Mouse (Mus musculus) bone marrow macrophage, adult 2 months (primary cell): Measurements from ENCODE around the gene Gnptab. TPM values are rescaled to one million over a fixed set of nuclear protein-coding genes. Genes with fewer than 3 reads are reported as not detected.

ENCODE experiments used
- H3K27ac ChIP-seq: 2 replicates; pipeline ENCODE4 v1.5.1; 2012; ENCODE audit warnings: low read depth, low read length; ENCODE audit not compliant: insufficient read depth
- H3K4me1 ChIP-seq: 2 replicates; pipeline ENCODE4 v1.6.1; 2012; ENCODE audit warnings: low read length; ENCODE audit not compliant: control insufficient read depth, insufficient read depth
- H3K4me3 ChIP-seq: 2 replicates; pipeline ENCODE4 v1.5.1; 2012; ENCODE audit warnings: mild to moderate bottlenecking, low read length, moderate library complexity; ENCODE audit not compliant: insufficient read depth
- CTCF ChIP-seq: IDR thresholded peaks from 2 replicates; pipeline ENCODE4 v1.5.1; 2012; ENCODE audit warnings: low read depth, mild to moderate bottlenecking, low read length, moderate library complexity
- POLR2A ChIP-seq: IDR thresholded peaks from 2 replicates; pipeline ENCODE4 v1.6.1; 2012; ENCODE audit warnings: mild to moderate bottlenecking, low read depth, low read length, borderline replicate concordance
- polyA plus RNA-seq: library from polyadenylated mRNA; stranded (reverse); fragments of >200 nt; gene quantifications from 2 replicates; pipeline ENCODE4 v1.2.4, GENCODE M21; 2012; ENCODE audit not compliant: missing spikeins, insufficient read depth, insufficient read length

Gnptab gene
- polyA plus RNA-seq, 1 experiment: 26.8 TPM

- Histone ChIP-seq H3K27ac (no peak overlapping the region), H3K4me1 (peaks cover 17% of the 10 kb centered on the region), H3K4me3 (no peak overlapping the region)
- TF ChIP-seq POLR2A (no peak), CTCF (no peak)
Measured at GRCm38 (mm10) chr10:88374984-88375383, 3.9 kb upstream of the Gnptab start.

GRCm38 (mm10) chr10:88376770-88377169 is 2.2 kb upstream of the Gnptab start:
- H3K4me3 ChIP-seq: no peak overlapping the region
- TF ChIP-seq POLR2A: no peak
- TF ChIP-seq CTCF: peak; percentile 45

GRCm38 (mm10) chr10:88377666-88378065 is 1.3 kb upstream of the Gnptab start:
- Histone ChIP-seq H3K4me3 (no peak overlapping the region), H3K4me1 (peaks cover 29% of the 10 kb centered on the region), H3K27ac (no peak overlapping the region)
- no peak for TF ChIP-seq CTCF
- no peak for TF ChIP-seq POLR2A

More at GRCm38 (mm10) chr10:88376770-88377169, 2.2 kb upstream of the Gnptab start:
- Histone ChIP-seq H3K27ac (no peak overlapping the region), H3K4me1 (peaks cover 23% of the 10 kb centered on the region)

- Histone ChIP-seq H3K27ac (peak overlapping the region; percentile 50), H3K4me1 (peaks cover 40% of the 10 kb centered on the region), H3K4me3 (peak overlapping the region; percentile 73)
- TF ChIP-seq CTCF (no peak), POLR2A (no peak)
Measured at GRCm38 (mm10) chr10:88380002-88380401, 1.1 kb downstream of the Gnptab start.

GRCm38 (mm10) chr10:88380430-88381060 is 1.6 kb downstream of the Gnptab start:
- Histone ChIP-seq H3K27ac (peak overlapping the region; percentile 50; the same call in 1 of the 2 replicates), H3K4me1 (peaks cover 44% of the 10 kb centered on the region), H3K4me3 (peak overlapping the region; percentile 73)
- TF ChIP-seq CTCF (no peak), POLR2A (no peak)

- H3K4me3 ChIP-seq: peak overlapping the region; percentile 73
- TF ChIP-seq POLR2A: no peak
- TF ChIP-seq CTCF: no peak
- peaks cover 51% of the 10 kb centered on the region for H3K4me1 ChIP-seq
- no peak overlapping the region for H3K27ac ChIP-seq
Measured at GRCm38 (mm10) chr10:88381286-88381685, 2.4 kb downstream of the Gnptab start.

- TF ChIP-seq POLR2A (no peak), CTCF (no peak)
- H3K4me1 ChIP-seq: peaks cover 50% of the 10 kb centered on the region
- no peak overlapping the region for H3K4me3 ChIP-seq
- H3K27ac ChIP-seq: no peak overlapping the region
Measured at GRCm38 (mm10) chr10:88382009-88382408, 3.1 kb downstream of the Gnptab start.

- Histone ChIP-seq H3K27ac (no peak overlapping the region), H3K4me1 (peaks cover 50% of the 10 kb centered on the region), H3K4me3 (no peak overlapping the region)
- TF ChIP-seq CTCF (no peak), POLR2A (no peak)
Measured at GRCm38 (mm10) chr10:88383479-88383878, 4.5 kb downstream of the Gnptab start.

GRCm38 (mm10) chr10:88384081-88384480 is 5.1 kb downstream of the Gnptab start:
- no peak overlapping the region for H3K4me3 ChIP-seq
- no peak overlapping the region for H3K27ac ChIP-seq
- TF ChIP-seq CTCF (no peak), POLR2A (no peak)
- H3K4me1 ChIP-seq: peaks cover 56% of the 10 kb centered on the region

- Histone ChIP-seq H3K27ac (no peak overlapping the region), H3K4me1 (peaks cover 68% of the 10 kb centered on the region), H3K4me3 (no peak overlapping the region)
- TF ChIP-seq CTCF (no peak), POLR2A (no peak)
Measured at GRCm38 (mm10) chr10:88385290-88385689, 6.4 kb downstream of the Gnptab start.

- TF ChIP-seq POLR2A: no peak
- no peak for TF ChIP-seq CTCF
- Histone ChIP-seq H3K4me3 (no peak overlapping the region), H3K27ac (no peak overlapping the region), H3K4me1 (peaks cover 71% of the 10 kb centered on the region)
Measured at GRCm38 (mm10) chr10:88385758-88386157, 6.8 kb downstream of the Gnptab start.
